Mouse (Mus musculus): Measurements from ENCODE around the gene Lpin3.

Gene Lpin3

GRCm38 (mm10) chr2:160934451-160934850, 54.0 kb downstream of the Lpin3 start:
- no peak for DNase-seq (ENCODE audit: low read depth)

GRCm38 (mm10) chr2:160940930-160941709, 60.6 kb downstream of the Lpin3 start:
- DNase-seq (ENCODE audit: low read depth), result no peak

GRCm38 (mm10) chr2:160942443-160942842, 62.0 kb downstream of the Lpin3 start:
- DNase-seq (ENCODE audit: low read depth), result no peak

- DNase-seq (ENCODE audit: low read depth), result no peak
These were observed 71.1 kb downstream of the Lpin3 start for GRCm38 (mm10) chr2:160951595-160951994.

- no peak for DNase-seq (ENCODE audit: low read depth)
These were observed 72.8 kb downstream of the Lpin3 start for GRCm38 (mm10) chr2:160953131-160953873.

- no peak for DNase-seq (ENCODE audit: low read depth)
These were observed 74.1 kb downstream of the Lpin3 start for GRCm38 (mm10) chr2:160954541-160954940.

GRCm38 (mm10) chr2:160955331-160955730, 74.9 kb downstream of the Lpin3 start:
- peak; percentile 11 for DNase-seq (ENCODE audit: low read depth)

Measured in induced T-regulatory cell, adult 2 months (primary cell).